In the genomic region with DNA sequence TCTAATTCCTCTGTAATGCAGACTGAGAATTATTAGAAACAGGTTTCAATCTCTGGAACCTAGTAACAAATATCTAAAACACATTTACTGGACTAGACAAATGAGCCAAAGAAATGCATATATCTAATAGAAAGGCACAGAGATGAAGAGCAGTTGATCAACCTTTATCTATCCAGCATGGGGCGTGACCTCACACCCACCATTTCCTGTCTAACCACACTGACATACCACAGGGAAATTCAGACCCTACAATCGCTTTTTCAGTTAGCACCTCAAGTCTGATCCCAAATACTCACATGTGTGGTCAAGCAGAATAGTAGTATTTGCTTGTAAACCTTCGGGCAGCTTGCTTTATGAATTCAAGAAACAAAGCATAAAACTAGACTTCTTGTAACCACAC, we compare ENCODE assay signal across 19 mouse cellular contexts. TPM values are rescaled to one million over a fixed set of nuclear protein-coding genes. Genes with fewer than 3 reads are reported as not detected.
DNase-seq lines count a peak whose midpoint lies in the region; TF ChIP-seq lines count a peak whose summit lies in the region.
"Had no signal": no experiment of that assay in that cellular context is flagged by ENCODE, and none has a peak within 500 bp of the region (broad histone marks: within the 10 kb centered on the region; RNA-seq: fewer than 3 reads in every experiment).

No protein-coding gene starts in this region.

- dilution Hi-C loops in CH12.LX (cut with MboI; ENCODE audit: extremely low pct_ligation_motif_present, extremely low pct_unique_long_range_greater_than_20kb, low sequenced_read_pairs): no loop called here

- H3K4me3 ChIP-seq in CH12.LX (replicated peaks in 1 of 3; ENCODE audit: low read depth in 2 of 3, low read length in 2 of 3, poor library complexity in 1 of 3): no peak overlapping the region
- H3K4me3 ChIP-seq: forebrain, embryonic 12.5 days; hindbrain, embryonic 12.5 days; left cerebral cortex, adult 2 months; limb, embryonic 13.5 days had no signal

- no peaks in the 10 kb centered on the region for H3K36me3 ChIP-seq in CH12.LX (replicated peaks in 1 of 2; ENCODE audit: control insufficient read depth in 1 of 2, insufficient read depth in 1 of 2, low read length in 1 of 2)

- intact Hi-C loops in left cerebral cortex, postnatal 14 days (cut with DNase I): no loop called here

- in situ Hi-C loops in CH12.LX (cut with MboI; ENCODE audit: low pct_ligation_motif_present, low pct_unique_long_range_greater_than_20kb, low sequenced_read_pairs): no loop called here

- peaks cover 0 to 11% of the 10 kb centered on the region in 2 experiments; a peak in 2 of 4 replicates for H3K4me1 ChIP-seq in CH12.LX (ENCODE audit: control insufficient read depth in 1 of 2, insufficient read depth in 2 of 2)
- H3K4me1 ChIP-seq: forebrain, embryonic 12.5 days; hindbrain, embryonic 12.5 days; limb, embryonic 13.5 days had no signal

- no peak for TF ChIP-seq RAD21 in CH12.LX (IDR thresholded peaks at IDR 0.05; ENCODE audit: low read depth, low read length)

- H3K27me3 ChIP-seq in CH12.LX (replicated peaks): no peaks in the 10 kb centered on the region
- H3K27me3 ChIP-seq: forebrain, embryonic 12.5 days; hindbrain, embryonic 12.5 days; limb, embryonic 13.5 days had no signal

- DNase-seq in 416B (ENCODE audit: low read depth) (peak; percentile 17), CH12.LX (ENCODE audit: extremely low read depth) (peak; percentile 2)
- peak; percentile 11 for DNase-seq in c-Kit-positive CD71-positive TER-119-positive erythroid progenitor cells, embryonic 14.5 days (ENCODE audit: low spot score)
- peak; percentile 55 for DNase-seq in naive thymus-derived CD4-positive, alpha-beta T cell, adult 2 months (ENCODE audit: low read depth)
- no peak for DNase-seq in heart, adult 11 months
- DNase-seq in left cerebral cortex, postnatal 14 days (ENCODE audit: low spot score in 2 of 2): no peak
- DNase-seq in ovary, postnatal 36 days (ENCODE audit: low spot score): no peak
- DNase-seq in heart, adult 9 months (ENCODE audit: low spot score in 2 of 2): no peak
- DNase-seq: adrenal gland, postnatal 25 days; B cell, adult 2 months; cerebellum, postnatal 10 days; kidney, adult 11 months; kidney, postnatal 10 days; lung, postnatal 10 days; right cerebral cortex, postnatal 25 days had no signal

- no peak overlapping the region for H3K4me2 ChIP-seq in CH12.LX (ENCODE audit: insufficient read depth, low read depth, poor library complexity, severe bottlenecking)
- H3K4me2 ChIP-seq: forebrain, embryonic 12.5 days; hindbrain, embryonic 12.5 days; limb, embryonic 13.5 days had no signal

- TF ChIP-seq EP300 in CH12.LX (IDR thresholded peaks at IDR 0.05; ENCODE audit: low read length): no peak

- no peak for TF ChIP-seq POLR2A in CH12.LX (IDR thresholded peaks at IDR 0.05; ENCODE audit: low read depth, low read length)

- no peak for TF ChIP-seq CTCF in CH12.LX (conservative IDR thresholded peaks at IDR 0.05 in 1 of 2, IDR thresholded peaks at IDR 0.05 in 1 of 2; ENCODE audit: low read depth in 2 of 2, low read length in 2 of 2)

- no peaks in the 10 kb centered on the region for H3K9me3 ChIP-seq in CH12.LX (replicated peaks; ENCODE audit: low read length)
- H3K9me3 ChIP-seq: forebrain, embryonic 12.5 days; hindbrain, embryonic 12.5 days; limb, embryonic 13.5 days had no signal

- H3K79me2 ChIP-seq in CH12.LX (replicated peaks; ENCODE audit: control insufficient read depth, extremely low read depth, insufficient read depth, poor library complexity, severe bottlenecking): no peaks in the 10 kb centered on the region

- H3K27ac ChIP-seq in CH12.LX (ENCODE audit: insufficient read depth, low read depth): no peak overlapping the region
- H3K27ac ChIP-seq: forebrain, embryonic 12.5 days; hindbrain, embryonic 12.5 days; left cerebral cortex, adult 2 months; limb, embryonic 13.5 days had no signal

- H3K9ac ChIP-seq in CH12.LX (ENCODE audit: insufficient read depth, low read depth): no peak overlapping the region
- H3K9ac ChIP-seq: forebrain, embryonic 12.5 days; hindbrain, embryonic 12.5 days; limb, embryonic 13.5 days had no signal

TF ChIP-seq in CH12.LX, 34 proteins besides CTCF, POLR2A, EP300 and RAD21:
- TF ChIP-seq NELFE (IDR thresholded peaks at IDR 0.05; ENCODE audit: low read depth, low read length) (no peak), ZMIZ1 (IDR thresholded peaks at IDR 0.05; ENCODE audit: low read depth, low read length) (no peak), E2F4 (IDR thresholded peaks at IDR 0.05; ENCODE audit: insufficient replicate concordance, low read depth, low read length) (no peak)

RNA-seq across cellular contexts. Expression of a gene that starts 43.4 kb away (rescaled TPM):
- total RNA-seq in CH12.LX (2012; rRNA removed): 0.63 and 0.76 TPM in 2 replicates
- total RNA-seq in CH12.LX (2014; rRNA removed): 1.4 and 1.6 TPM in 2 replicates
- 1.2 and 1.3 TPM in 2 replicates for polyA plus RNA-seq in CH12.LX (2012; ENCODE audit: insufficient read length, low read depth)
- total RNA-seq in left cerebral cortex, postnatal 14 days (2021): 10 to 100 TPM; 92.9 to 93.6 TPM

Comparison
In these comparisons a context has a peak if more than half of its experiments do, and no peak if none do; other contexts are left out.
1. DNase-seq: peak in 416B (single experiment), CH12.LX (single experiment), c-Kit-positive CD71-positive TER-119-positive erythroid progenitor cells, embryonic 14.5 days (single experiment) and naive thymus-derived CD4-positive, alpha-beta T cell, adult 2 months (single experiment); none in heart, adult 11 months (single experiment), left cerebral cortex, postnatal 14 days (0 of 2), ovary, postnatal 36 days (single experiment) and heart, adult 9 months (0 of 2).
2. RNA of a gene that starts 43.4 kb away (total RNA-seq): 92.9 to 93.6 TPM in left cerebral cortex, postnatal 14 days; 0.63 to 1.6 TPM in CH12.LX; every median in the first group is over 10 times any median in the second.